Mouse (Mus musculus) naive thymus-derived CD4-positive, alpha-beta T cell, adult 2 months (primary cell): ENCODE results near the gene Ccin.

Experiments
- DNase-seq: peaks from one replicate; pipeline ENCODE4 v3.0.0-alpha.2; 2011; ENCODE audit warnings: low read depth

Ccin gene

DNA sequence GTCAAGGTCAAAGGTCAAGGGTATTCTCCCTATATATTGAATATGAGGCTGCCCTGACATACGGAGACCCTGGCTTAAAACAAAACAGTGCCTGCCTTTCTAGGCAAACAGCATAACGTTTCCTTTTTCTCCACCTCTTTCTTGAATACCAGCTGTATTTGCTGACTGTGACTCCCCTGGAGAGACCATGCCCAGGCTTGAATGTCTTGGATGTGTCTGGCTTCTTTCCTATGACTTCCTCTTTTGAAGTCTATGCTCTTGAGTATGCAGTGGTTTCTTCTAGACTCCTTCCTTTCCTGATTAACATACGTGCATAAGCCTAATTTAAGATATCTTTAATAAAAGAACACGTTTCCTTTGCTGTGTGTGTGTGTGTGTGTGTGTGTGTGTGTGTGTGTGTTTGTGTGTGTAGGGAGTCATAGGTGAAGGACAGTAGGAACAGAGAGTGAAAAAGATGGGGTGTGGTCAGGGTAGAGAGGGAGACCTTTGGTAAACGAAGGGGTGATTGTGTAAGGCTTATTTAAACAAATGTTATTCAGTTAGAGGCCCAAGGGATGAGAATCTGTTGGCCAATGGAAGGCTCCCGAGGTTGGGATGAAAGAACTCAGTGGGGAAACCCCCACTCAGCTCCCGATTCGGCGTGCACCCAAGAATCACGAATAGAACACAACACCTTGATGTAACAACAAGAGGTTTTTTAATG lies 8.2 kb upstream of the Ccin start:
- DNase-seq = no peak

DNA sequence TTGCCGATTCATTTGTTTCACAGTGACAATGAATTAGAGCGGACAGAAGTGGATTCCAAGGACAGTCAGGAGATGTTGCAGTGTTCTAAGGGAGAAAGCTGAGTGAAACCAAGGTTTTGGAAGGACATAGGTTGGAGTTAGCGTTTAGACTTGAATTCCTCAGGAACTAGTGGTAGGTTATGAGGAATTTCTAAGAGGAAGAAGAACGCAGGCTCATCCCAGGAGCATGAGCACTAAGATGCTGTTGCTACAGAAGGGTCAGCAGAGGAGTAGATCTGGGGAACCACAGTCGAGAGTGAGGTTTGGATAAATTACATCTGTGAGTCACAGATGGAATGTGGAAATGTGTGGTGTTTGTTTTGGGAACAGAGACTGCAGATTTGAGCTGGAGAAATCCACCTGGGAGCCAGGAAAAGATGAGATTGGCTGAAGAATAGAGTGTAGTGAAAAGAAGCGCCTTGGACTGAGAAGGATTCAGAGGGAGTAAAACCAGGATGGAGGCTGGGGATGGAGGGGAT lies 7.0 kb upstream of the Ccin start:
- DNase-seq = no peak

DNA sequence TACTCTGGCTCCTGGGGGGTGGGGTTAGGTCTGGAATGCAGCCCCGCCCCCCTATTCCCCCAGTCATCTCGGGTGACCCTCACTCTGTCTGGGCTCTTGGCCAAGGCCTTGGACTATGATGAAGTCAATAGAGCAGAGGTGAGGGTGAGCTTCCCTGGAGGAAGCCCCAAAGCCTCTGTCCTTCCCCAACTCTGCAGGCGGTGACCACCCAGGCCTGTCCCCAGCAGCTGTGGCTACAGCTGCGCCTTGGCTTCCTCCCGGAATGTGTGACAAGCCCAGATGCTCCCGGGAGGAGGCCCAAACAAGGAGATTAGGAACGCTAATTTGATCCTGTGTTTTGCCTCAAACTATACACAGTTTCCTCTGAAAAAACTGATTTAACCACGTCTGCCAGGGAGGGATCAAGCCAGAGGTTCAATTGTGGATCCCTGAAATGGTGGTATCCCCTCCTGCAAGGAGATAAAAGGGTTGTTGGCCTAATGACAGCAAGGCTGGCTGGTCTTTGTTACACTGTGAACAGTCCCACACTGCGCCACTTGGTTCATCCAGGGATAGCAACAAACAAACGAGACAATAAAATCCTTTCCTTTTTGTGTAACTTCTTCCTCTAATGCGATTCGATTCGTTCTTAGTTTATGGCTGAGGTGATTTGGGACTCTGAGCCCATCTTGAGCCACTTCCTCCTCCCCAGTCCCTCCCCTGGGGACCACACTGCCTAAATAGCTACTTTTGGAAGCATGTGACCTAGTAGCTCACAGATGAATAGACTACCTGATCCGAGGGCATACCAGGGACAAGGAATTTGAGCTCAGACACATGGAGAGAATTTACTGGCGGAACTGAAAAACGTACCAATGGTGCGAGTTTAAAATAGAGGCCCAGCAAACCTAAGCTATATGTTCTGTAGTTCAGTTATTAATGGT lies 4.5 kb upstream of the Ccin start:
- DNase-seq = no peak

DNA sequence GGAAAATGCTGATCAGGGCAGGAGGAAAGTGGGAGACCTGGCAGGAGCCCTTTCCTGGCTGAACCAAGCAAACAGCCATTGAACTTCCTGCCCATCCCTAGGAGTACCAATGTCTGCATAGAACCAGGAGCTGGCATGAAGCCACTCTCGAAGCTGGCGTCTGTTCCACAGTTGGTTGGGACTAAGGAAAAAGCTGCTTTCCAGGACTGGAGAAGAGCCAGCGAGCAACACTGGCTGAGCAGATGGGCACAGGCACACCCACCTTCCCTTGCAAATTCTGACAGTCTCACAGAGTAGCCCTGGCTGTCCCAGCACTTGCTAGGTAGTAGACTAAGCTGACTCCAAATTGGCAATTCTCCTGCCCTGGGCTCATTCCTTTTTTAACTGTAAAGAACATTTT lies 3.5 kb upstream of the Ccin start:
- DNase-seq = no peak

DNA sequence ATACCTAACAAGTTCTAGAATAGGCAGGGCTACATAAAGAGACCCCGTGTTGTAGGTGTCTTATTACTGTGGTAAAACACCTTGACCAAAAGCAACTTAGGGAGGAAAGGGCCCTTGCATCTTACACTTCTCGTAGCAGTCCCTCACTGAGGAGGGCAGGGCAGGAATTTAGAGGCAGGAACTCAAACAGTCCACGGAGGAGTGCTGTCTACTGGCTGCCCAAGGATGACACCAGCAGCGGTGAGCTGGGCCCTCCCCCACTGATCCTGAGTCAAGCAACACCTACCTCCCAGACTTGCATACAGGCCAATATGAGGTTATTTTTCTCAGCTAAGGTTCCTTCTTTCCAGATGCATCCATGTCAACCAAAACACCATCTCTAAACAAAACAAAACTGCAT lies 3.0 kb upstream of the Ccin start:
- DNase-seq = no peak

DNA sequence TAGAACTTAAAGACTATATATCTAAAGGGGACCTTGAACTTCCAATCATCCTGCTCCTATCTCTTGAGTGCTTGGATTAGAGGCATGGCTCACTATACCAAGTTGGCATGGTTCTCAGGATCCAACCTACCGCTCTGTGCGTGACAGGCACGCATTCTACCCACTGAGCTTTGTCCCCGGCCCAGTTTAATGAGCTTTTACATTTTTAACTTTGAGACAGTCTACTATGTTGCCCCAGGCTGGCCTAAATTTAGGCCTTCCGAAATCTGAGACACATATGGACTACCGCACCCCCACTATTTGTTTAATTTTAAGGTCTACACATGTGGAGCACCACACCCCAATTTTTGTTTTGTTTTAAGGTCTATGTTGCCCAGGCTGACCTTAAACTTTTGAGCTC lies 2.4 kb upstream of the Ccin start:
- no peak for DNase-seq

DNA sequence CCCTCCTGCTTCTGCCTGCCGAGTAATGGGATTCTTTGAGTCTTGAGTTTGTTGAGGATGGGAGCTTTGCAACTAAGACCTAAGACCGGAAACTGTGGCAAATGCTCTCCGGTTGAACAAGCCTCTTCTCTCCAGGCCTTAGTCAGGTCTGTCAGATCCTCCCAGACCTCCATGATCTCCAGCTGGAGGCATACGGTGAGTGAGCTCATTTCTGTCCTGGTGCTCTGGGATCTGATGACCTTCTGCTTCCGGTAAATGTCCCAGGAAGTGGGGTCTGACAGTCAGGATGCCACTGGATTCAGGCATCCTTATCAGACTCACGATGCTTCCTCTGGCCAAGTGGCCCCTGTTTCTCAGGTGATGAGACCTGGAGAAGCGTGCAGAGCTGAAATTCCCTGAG lies 2.0 kb upstream of the Ccin start:
- no peak for DNase-seq

DNA sequence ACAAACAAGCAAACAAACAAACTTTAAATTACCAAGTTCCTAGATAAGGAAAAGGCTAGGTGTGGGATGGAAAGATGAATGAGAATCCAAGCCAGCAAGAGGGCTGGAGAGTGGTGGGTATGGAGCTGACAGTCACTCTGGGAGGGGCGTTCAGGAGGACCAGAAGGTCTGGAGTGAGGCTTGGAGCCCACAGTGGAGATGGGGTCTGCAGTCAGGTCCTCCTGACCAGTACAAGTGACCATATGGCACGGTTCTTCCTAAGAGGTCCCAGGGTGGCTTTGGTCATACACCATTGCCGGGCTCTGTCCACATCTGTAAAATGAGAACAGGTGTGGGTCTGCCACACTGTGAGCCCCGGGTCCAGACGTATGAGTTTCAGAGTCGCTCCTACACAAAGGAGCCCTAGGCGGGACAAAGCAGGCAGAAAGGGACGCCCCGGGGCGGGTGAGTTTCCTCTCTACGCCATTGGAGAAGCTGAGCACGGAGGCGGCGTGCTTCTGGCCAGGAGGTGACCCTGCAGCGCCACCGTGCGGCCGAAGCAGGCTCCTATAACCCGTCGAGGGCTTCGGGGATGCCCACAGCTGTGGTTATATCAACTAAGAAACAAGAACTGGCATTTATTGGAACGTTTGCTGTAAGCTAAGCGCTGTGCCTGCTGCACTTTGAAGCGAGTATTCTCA lies 1.1 kb upstream of the Ccin start:
- peak; percentile 96 for DNase-seq

DNA sequence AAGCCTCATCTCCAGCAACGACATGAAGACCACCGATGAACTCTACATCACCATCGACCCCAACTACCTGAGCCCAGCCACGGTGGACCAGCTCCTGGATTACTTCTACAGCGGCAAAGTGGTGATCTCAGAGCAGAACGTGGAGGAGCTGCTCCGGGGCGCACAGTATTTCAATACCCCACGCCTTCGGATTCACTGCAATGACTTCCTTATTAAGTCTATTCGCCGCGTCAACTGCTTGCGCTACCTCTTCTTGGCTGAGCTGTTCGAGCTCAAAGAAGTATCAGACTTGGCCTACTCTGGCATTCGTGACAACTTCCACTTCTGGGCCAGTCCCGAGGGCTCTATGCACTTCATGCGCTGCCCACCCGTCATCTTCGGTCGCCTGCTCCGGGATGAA lies 473 bp downstream of the Ccin start:
- no peak for DNase-seq

DNA sequence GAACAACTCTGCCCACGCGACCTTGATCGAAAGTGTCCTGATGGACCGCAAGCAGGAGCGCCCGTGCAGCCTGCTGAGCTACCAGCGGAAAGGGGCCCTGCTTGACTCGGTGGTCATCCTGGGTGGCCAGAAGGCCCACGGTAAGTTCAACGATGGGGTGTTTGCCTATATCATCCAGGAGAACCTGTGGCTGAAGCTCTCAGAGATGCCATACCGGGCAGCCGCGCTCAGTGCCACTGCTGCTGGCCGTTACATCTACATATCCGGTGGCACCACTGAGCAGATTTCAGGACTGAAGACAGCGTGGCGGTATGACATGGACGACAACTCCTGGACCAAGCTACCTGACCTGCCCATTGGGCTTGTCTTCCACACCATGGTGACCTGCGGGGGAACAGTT lies 1.0 kb downstream of the Ccin start:
- DNase-seq = no peak

DNA sequence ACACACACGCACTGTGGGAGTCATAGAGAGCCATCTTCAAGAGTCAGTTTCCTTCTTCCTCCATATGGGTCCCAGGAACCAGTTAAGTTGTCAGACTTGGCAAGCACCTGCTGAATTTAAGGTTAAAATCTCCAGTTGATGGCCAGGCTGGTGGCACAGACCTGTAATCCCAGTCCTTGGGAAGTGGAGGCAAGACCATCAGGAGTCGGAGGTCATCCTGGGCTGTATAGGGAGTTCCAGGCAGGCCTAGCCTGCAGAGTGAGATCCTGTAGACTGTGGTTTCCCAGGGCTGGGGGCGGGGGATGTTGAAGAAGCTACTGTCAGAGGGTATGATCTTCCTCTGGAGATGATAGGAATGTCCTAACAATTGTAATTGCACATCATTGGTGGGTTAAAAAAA lies 5.7 kb downstream of the Ccin start:
- no peak for DNase-seq

DNA sequence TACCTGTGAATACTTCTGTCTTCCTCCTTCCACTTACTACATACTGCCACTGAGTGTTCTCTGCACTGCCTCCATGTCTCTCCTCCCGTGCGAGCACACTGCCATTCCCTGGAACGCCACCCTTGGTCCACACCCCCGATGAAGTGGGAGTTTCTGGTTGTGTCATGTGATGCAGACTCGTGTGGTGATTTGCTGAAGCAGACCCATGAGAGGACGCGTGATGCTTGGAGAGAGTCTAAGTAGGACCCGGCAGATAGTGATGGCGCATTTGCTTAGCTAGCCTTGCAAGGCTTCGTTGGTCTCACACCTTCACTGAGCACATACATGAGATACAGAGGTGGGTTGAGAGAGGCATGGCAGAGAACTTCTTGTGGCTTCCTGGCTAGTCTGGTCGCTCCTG lies 9.8 kb downstream of the Ccin start:
- DNase-seq = no peak

DNA sequence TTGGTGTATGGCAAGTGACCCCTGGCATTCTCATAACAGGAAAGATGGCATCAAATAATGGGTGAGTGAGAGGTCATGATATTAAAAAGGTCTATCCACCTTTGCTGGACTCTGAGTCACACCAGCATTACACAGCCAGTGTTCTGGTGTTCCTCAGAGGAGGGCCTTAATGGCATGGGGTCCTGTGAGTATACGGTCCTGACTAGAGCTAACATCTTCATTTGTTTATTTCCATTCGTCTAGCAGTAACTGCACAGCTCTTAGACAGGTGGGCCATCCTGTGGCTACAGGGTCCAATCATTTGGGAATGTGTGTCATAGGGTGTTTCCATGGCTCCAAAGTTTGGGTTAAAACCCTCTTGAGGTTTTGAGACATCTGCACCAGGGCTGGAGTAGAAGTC lies 11.1 kb downstream of the Ccin start:
- no peak for DNase-seq

DNA sequence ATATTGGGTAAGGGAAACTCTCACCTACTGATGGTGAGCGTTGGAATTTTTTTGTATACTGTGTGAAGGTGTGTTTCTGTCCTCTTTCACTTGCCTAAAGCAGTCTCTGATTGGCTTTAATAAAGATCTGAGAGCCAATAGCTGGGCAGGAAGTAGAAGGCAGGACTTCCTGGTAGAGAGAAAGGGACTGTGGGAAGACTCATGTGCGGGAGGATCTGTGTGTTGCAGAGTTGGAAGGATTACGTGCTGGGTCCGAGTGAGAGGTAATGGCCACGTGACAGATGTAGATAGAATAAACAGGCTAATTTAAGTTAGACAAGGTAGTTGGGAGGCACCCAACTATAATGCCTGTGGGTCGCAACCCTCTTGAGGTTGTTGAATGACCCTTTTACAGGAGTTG lies 20.3 kb downstream of the Ccin start:
- DNase-seq = no peak

DNA sequence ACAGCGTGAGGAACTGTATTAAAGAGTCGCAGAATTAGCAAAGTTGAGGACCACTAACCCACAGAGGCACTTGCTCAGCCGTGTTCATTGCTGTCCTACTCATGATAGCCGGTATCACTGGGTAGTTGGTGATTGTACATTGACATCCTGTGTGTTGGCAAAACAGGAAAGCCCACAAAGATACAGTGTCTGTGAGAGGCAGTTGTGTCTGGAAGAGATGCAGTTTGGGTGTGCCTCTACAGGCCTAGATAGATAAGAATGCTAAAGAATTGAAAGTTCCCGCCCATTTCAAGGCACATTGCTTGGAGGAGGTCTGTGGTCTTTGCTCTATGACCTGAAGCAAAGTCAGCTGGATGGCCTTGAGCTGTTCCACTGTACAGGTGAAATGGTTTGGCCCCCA lies 20.8 kb downstream of the Ccin start, which contains the start of gene Clta:
Gene Clta (plus strand): TSS at position 327 of the 400 bp plus-strand sequence.
- no peak for DNase-seq

DNA sequence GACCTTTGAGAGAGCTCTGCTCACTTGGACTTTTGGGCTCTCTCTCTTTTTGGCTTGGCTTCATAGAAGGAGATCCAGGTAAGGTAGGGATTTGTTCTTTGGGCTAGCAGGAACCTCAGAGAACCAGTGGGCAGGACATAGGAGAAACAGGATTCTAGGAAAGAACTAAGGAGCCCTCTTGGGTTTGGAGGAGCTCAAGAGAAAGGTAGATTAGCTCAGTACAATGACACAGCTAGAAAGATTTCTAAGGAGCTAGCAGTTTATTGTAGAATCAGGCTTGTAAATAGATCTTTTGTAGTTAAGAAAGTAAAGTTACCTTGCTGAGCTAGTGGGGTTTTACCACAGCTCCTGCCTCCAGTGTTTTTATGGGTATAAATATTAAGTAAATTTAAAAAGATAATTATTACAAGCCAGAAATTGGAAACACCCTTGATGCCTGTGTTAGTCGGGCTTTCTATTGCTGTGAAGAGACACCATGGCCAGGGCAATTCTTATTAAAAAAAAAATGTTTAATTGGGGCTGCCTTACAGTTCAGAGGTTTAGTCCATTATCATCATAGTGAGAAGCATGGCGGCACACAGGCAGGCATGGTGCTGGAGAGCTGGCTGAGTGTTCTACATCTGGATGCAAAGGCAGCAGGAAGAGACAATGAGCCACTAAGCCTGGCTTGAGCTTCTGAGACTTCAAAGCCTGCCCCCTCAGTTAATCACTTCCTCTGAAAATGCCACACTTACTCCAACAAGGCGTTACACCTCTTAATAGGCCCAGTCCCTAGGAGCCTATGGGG lies 21.5 kb downstream of the Ccin start:
- DNase-seq = no peak

DNA sequence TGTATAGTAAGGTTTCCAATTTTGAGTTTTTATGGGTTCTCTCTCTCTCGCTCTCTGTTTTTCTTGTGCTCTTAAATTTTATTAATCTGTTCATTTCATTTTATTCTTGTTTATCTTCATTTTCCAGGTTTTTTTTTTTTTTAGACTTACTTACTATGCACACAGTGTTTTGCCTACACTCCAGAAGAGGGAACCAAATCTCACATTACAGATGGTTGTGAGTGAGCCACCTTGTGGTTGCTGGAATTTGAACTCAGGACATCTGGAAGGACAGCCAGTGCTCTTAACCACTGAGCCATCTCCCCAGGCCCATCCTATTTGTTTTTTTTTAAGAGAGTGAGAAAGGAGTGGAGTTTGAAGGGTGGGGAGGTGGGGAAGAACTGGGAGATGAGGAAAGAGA lies 26.9 kb downstream of the Ccin start:
- DNase-seq = no peak

DNA sequence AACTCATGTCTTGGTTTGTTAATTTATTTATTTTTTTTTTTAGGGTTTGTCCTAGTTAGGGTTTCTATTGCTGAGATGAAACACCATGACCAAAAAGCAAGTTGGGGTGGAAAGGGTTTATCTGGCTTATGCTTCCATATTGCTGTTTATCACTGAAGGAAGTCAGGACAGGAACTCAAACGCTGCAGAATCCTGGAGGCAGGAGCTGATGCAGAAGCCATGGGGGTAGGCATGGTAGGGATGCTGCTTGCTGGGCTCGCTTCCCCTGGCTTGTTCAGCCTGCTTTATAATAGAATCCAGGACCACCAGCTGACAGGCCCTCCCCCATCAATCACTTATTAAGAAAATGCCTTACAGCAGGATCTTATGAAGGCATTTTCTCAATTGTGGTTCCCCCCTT lies 27.6 kb downstream of the Ccin start:
- no peak for DNase-seq

DNA sequence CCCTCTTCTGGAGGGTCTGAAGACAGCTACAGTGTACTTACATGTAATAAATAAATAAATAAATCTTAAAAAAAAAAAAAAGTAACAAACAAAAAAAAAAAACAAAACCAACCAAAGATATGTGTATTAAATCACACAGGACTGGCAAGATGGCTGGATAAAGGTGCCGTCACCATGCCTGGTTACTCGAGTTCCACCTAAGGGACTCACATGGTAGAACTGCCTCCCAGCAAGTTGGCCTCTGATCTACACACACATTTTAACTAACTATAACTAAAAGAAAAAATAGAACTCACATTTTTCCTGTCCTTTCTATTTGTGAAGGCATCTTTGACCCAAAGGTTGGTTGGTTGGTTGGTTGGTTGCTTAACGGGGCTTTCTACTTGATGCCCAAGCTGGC lies 28.5 kb downstream of the Ccin start:
- peak; percentile 52 for DNase-seq

DNA sequence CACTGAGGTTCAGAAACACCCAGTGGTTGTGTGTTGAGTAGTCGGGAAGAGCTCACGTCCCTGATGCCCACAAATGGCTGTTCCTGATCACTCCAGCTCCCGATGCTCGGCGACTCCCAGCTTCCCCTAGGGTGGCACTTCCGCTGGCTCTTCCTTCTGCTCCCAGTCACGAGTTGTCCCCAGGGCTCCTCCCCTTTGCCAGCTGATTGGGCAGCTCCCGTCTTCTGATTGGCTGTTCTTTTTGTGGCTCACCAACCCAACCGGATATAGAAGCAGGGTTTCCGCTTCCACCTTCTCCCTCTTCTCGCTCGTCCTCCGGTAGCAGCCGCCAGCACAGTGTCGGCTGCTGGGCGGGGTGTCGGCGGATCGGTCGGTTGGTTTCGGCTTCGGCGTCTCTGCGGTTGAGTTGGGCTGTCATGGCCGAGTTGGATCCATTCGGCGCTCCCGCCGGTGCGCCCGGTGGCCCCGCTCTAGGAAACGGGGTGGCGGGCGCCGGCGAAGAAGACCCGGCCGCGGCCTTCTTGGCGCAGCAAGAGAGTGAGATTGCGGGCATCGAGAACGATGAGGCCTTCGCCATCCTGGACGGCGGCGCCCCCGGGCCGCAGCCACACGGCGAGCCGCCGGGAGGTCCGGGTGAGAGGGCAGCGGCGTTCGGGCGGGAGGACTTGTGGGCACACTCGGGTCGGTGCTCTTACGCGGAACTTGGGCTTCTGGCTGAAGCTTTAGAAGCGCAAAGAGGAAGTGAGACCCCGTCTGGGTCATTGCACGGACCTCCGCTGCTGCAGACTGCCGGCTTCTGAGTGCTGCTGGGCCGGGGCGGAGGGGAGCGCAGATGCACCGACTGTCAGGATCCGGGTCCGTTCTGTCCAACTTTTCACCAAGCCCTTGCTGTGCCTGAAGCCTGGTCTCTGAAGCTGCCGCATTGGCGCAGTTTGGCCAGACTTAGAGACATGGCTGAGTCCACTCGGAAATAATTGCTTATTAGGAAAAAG lies 29.4 kb downstream of the Ccin start:
- DNase-seq = peak; percentile 91
